Mouse (Mus musculus): ENCODE data around the gene Slc26a5.

The Slc26a5 gene

GRCm38 (mm10) chr5:21810924-21811323 lies 54.5 kb downstream of the Slc26a5 start:
- no peak for DNase-seq (ENCODE audit: low spot score)

GRCm38 (mm10) chr5:21804837-21805236 lies 60.6 kb downstream of the Slc26a5 start:
- no peak for DNase-seq (ENCODE audit: low spot score)

DNA sequence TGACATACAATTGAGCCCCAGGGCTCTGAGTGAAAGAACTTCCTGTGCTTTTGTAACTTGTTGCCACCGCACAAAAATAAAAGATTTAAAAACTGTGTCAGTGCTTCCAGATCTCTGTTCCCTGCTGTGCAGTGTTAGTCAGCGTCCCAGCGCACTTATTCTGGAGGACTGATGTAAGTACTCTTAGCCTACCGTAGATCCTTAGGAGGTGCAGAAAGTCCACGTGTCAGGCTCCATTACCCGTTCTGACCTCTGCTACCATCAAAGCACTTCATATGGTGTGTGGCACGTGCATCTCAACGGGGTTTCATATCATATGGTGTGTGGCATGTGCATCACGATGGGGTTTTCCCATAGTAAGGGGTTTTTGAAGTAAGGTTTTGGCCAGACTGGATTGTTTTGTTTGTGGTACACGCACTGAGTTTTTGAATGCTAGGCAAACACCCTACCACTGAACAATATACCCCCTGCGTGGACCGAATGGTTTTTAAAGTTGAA lies 61.7 kb downstream of the Slc26a5 start:
- no peak for DNase-seq (ENCODE audit: low spot score)

DNA sequence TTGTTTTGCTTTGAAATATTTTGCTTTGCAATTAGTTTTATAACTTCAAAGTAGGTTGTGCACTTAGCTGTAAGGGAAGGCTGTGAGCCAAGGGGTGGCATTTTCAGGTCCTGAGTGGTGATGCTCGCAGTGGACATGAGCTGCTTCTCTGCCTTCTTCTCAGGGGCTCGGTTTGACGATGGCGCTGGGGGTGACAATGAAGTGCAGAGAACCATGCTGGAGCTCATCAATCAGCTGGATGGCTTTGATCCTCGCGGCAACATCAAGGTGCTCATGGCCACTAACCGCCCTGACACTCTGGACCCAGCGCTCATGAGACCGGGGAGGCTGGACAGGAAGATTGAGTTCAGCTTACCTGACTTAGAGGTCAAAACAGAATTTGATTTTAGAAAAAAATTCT lies 62.5 kb downstream of the Slc26a5 start:
- no peak for DNase-seq (ENCODE audit: low spot score)

- DNase-seq (ENCODE audit: low spot score): no peak
These were observed 73.2 kb downstream of the Slc26a5 start for GRCm38 (mm10) chr5:21792166-21792565.

DNA sequence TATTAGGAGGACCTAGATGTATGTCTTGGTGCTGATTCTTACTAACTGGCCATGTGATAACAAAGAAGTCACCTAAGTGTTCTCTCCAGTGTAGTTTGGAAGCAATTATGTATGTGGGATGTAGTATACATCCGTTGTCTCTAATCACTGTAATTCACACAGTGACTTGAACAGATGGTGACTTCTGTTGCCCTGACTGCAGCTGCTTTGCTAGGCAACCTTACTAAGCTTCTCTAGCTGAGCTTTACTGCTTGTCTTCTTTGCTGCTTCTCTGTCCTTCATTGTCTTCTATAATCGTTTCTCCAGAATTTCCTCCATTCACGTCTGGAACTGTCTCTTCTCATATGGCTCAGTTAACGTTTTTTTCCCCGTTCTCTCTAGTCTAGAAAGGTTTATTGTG lies 76.3 kb downstream of the Slc26a5 start:
- DNase-seq (ENCODE audit: low spot score): no peak

GRCm38 (mm10) chr5:21787186-21788105 lies 78.0 kb downstream of the Slc26a5 start:
- no peak for DNase-seq (ENCODE audit: low spot score)

- DNase-seq (ENCODE audit: low spot score): peak; percentile 93
These were observed 78.9 kb downstream of the Slc26a5 start for GRCm38 (mm10) chr5:21786258-21787185.

GRCm38 (mm10) chr5:21785776-21786175 lies 79.6 kb downstream of the Slc26a5 start:
- no peak for DNase-seq (ENCODE audit: low spot score)

- peak; percentile 88 for DNase-seq (ENCODE audit: low spot score)
These were observed 80.4 kb downstream of the Slc26a5 start, which contains the start of the genes Dnajc2 and Psmc2 for GRCm38 (mm10) chr5:21785053-21785452. Gene Dnajc2, minus strand, starts transcription at chr5:21785251. Gene Psmc2, plus strand, starts transcription at chr5:21785283.

GRCm38 (mm10) chr5:21784161-21785052 lies 81.0 kb downstream of the Slc26a5 start:
- DNase-seq (ENCODE audit: low spot score): peak; percentile 41

DNA sequence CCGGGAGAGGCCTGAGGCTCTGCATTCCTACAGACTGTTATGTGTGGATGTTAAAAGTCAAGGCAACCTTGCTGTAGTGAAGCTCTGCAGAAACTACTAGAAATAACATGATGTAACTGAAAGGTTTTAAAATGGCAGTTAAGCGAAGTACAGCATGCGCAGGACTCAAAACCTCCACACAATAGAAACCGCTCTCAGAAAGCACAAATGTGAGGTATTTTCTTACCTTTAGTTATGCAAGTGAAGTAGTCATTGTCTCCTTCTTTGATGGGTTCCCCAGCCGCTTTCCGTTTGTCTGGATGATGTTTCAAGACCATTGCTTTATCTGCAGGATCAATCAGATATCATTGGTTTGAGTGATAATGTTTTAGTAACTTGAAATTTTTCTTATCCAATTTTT lies 88.9 kb downstream of the Slc26a5 start:
- no peak for DNase-seq (ENCODE audit: low spot score)

- DNase-seq (ENCODE audit: low spot score): no peak
These were observed 95.6 kb downstream of the Slc26a5 start for GRCm38 (mm10) chr5:21769841-21770240.

DNA sequence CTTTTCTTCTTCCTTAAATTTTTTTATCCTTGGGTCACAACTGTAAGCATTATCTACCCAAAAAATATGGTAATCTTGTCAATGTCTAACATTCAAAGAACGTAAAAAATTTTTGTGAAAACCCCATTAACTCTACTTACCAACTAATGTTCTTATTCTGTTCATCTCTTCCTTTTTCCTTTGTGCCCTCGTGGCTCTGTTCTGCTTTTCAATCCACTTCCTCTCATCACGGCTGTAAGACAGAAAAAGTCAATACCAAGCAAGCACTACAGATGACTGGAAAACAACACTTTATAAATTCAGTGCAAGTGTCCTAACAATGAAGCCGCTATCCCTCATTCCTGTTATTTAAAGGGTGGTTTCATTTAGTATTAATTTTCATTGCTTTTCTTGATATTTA lies 96.9 kb downstream of the Slc26a5 start:
- no peak for DNase-seq (ENCODE audit: low spot score)
